Mouse (Mus musculus) ES-E14 (cell line): ENCODE measurements around the gene Aldh1b1.

Experiments
- HCFC1 ChIP-seq: IDR thresholded peaks from 2 replicates; pipeline ENCODE4 v1.6.1; 2012; ENCODE audit warnings: low read length, inconsistent platforms, borderline replicate concordance; ENCODE audit not compliant: insufficient read depth
- MAFK ChIP-seq: IDR thresholded peaks from 2 replicates; pipeline ENCODE4 v1.6.1; 2014; ENCODE audit warnings: mild to moderate bottlenecking, low read depth, low read length, inconsistent platforms; ENCODE audit not compliant: insufficient read depth

DNA sequence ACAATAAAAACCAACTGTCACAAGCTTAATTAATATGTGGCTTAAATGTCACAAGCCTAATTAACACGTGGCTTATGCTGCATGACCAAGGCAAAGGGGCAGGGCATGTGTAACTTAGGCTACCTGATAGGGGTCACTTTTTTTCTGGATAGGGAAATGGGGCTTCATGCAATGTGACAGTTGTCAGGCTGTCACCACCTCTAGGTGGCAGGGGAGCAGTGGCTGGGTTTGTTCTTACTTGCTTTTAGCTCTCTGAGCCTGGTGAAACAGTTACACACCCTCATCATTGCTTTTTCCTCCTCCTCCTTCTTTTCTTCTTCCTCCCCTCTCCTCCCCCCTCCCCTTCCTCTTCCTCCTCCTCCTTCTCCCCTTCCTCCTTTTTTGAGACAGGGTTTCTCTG, 15.2 kb upstream of the Aldh1b1 start:
- no peak for TF ChIP-seq HCFC1
- no peak for TF ChIP-seq MAFK
